Mouse (Mus musculus): ENCODE measurements at regions not wholly inside any gene's neighbourhood (a gene's known extent, or its start where the extent isn't known, plus 50 kb on each side); places are given as distances from the start of the nearest gene placed in this dataset.

DNA sequence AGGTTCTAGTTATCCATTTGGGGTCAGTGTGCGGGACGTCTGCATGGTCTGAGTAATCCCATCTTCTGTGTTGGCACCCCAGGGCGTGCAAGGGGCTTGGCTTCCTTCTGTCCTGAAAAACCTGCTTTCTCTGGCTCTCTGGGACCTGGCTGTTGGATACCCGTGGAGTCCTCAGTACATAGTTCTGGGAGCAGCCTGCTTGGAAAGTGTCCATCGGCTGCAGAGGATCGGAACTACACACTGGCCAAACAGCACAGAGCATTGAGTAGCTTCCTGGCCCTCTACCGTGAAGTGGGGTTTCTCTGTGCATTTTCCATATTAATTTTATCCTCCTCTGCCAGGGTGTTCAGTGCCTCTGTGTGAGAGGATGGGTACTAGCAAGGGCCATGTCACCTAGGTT is 170.7 kb upstream of the Mrps10 start:
- TF ChIP-seq GATA1 (IDR thresholded peaks at IDR 0.05; ENCODE audit: low read length) = no peak
- no peak for TF ChIP-seq TAL1 (IDR thresholded peaks at IDR 0.05; ENCODE audit: low read length)
